Mouse (Mus musculus) layer of hippocampus, adult 18-20 months (tissue): ENCODE measurements around the gene Gm49416. TPM values are rescaled to one million over a fixed set of nuclear protein-coding genes. Genes with fewer than 3 reads are reported as not detected.
"Not testable (repeated sequence)": the region's sequence is repeated elsewhere in the genome, so short reads cannot be mapped to it uniquely, and the experiment has no call there.

ENCODE experiments used
- DNase-seq, 2 experiments: peaks; one replicate each; pipeline ENCODE4 v3.0.0; 2022; ENCODE audit warnings: low spot score in 2 of 2
- total RNA-seq, 2 experiments: library from RNA; stranded (reverse); gene quantifications; 2 replicates each; pipeline ENCODE4 v1.2.3; 2021

Gm49416 gene
- total RNA-seq, 2 experiments from 2014 or later: 2.4 to 5.1 TPM

GRCm38 (mm10) chr19:8872266-8872840, 16.4 kb upstream of the Gm49416 start:
- no peak for DNase-seq

GRCm38 (mm10) chr19:8875031-8875430, 13.7 kb upstream of the Gm49416 start:
- DNase-seq: no peak

- DNase-seq: peak; percentile 83 to 92
These were observed 8.3 kb upstream of the Gm49416 start, which contains the start of gene Uqcc3 for GRCm38 (mm10) chr19:8880311-8881033. Gene Uqcc3, minus strand, starts transcription at chr19:8880923.

- DNase-seq: no peak
These were observed 7.7 kb upstream of the Gm49416 start for GRCm38 (mm10) chr19:8881034-8881392.

- no peak for DNase-seq
These were observed 5.1 kb upstream of the Gm49416 start, which contains the start of the genes Lbhd1 and Gm49403 for GRCm38 (mm10) chr19:8883616-8884015. Gene Lbhd1, plus strand, starts transcription at chr19:8883732. Gene Gm49403, plus strand, starts transcription at chr19:8883930.

- DNase-seq: no peak
These were observed 1.7 kb upstream of the Gm49416 start for GRCm38 (mm10) chr19:8886916-8887584.

- DNase-seq: no peak
These were observed 902 bp upstream of the Gm49416 start for GRCm38 (mm10) chr19:8887585-8888463.

- peak; percentile 85 to 90 for DNase-seq
These were observed 4.4 kb downstream of the Gm49416 start, which contains the start of gene Ints5 for GRCm38 (mm10) chr19:8892829-8893766. Gene Ints5, plus strand, starts transcription at chr19:8893005.

GRCm38 (mm10) chr19:8895397-8895960, 6.8 kb downstream of the Gm49416 start:
- no peak for DNase-seq

- not testable (repeated sequence) for DNase-seq
These were observed 7.5 kb downstream of the Gm49416 start for GRCm38 (mm10) chr19:8896231-8896630.

GRCm38 (mm10) chr19:8897211-8897864, 8.6 kb downstream of the Gm49416 start:
- peak in 1 of 2 experiments; percentile 21 for DNase-seq

- peak; percentile 94 to 98 for DNase-seq
These were observed 9.3 kb downstream of the Gm49416 start, which contains the start of gene Ganab for GRCm38 (mm10) chr19:8897865-8898495. Gene Ganab, plus strand, starts transcription at chr19:8898071.

- no peak for DNase-seq
These were observed 9.8 kb downstream of the Gm49416 start for GRCm38 (mm10) chr19:8898576-8898975.

- no peak for DNase-seq
These were observed 10.4 kb downstream of the Gm49416 start for GRCm38 (mm10) chr19:8899079-8899478.

- no peak for DNase-seq
These were observed 14.7 kb downstream of the Gm49416 start for GRCm38 (mm10) chr19:8903412-8903811.

GRCm38 (mm10) chr19:8908531-8908930, 19.8 kb downstream of the Gm49416 start:
- DNase-seq: no peak

- DNase-seq: peak in 1 of 2 experiments; percentile 42
These were observed 23.1 kb downstream of the Gm49416 start for GRCm38 (mm10) chr19:8911810-8912209.

GRCm38 (mm10) chr19:8914212-8914611, 25.5 kb downstream of the Gm49416 start:
- DNase-seq: peak in 1 of 2 experiments; percentile 72
